Mouse (Mus musculus) cerebellum, adult 8-10 months (tissue): ENCODE data around the gene Zfp692.

ENCODE experiments used
- DNase-seq: peaks from one replicate; pipeline ENCODE4 v3.0.0; 2022

Zfp692 gene

DNA sequence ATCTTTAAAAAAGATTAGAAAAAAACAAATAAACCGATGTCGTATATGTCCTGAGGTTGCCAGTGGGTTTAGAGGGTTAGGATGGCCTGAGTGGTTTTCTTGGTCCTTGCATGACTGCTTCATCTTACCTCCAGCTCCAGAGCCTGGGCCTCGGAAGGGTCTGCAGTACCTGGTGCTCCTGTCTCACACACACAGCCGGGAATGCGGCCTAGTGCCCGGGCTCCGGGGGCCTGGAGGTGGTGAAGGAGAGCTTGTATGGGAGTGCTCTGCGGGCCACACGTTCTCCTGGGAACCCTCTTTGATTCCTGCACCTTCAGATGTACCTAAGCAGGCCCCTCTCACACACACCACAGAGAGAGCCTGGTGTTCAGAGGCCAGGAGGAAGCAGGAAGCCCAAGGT lies 1.8 kb downstream of the Zfp692 start:
- DNase-seq, result no peak

DNA sequence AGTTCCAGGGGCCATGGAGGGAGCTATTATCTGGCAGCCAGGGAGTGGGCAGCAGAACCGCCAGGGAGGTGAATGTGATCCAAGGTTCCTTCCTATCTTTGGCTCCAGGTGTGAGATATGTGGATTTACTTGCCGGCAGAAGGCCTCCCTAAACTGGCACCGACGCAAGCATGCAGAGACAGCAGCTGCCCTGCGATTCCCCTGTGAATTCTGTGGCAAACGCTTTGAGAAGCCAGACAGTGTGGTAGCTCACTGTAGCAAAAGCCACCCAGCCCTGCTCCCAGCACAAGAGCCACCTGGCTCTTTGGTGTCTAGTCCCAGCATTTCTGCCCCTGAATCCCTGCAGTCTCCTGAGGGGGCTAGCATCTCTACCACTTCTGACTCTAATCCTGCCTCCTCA lies 7.2 kb downstream of the Zfp692 start:
- no peak for DNase-seq

DNA sequence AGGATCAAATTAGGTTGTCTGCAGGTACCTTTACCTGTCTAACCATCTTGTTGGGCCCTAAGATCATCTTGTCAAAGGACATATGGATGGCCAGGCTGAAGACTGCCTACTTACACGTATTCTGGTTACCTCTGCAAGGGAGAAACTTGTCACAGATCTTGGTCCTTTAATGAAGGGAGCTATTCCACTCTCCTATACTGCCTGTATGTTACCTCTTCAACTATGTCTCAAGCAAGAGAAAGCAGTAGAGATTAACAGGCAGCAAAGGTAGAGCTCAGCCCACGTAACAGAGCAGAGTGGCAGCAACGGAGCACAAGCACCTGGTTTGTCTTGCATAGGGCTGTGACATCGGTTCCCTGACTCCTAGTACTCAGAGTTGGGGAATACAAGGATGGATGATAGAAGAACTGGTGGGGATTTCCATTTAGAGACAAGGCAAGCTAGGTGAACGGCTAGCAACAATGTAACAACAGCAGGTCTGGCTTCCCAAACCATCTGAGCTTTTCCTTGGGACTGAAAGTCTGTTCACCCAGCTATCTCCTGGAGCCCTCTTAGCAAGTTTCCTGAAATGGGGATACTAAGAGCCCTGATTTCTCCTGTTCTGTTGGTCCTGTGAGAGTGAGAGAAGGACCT lies 8.8 kb downstream of the Zfp692 start:
- no peak for DNase-seq

DNA sequence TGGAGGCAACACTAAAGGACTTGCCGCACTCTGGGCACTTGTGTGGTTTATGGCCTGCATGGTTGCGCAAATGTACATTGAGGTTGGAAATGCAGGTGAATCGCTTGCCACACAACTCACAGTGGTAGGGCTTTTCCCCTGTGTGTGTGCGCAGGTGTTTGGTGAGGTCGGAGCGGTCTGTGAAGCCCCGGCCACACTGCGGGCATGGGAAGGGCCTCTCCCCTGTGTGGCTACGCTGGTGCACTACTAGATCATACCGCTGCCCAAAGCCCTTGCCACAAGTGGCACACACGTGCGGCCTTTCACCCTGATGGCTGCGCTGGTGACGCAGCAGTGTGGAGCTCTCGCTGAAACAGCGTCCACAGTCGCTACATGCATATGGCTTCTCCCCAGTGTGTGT lies 9.5 kb downstream of the Zfp692 start:
- DNase-seq, result no peak

DNA sequence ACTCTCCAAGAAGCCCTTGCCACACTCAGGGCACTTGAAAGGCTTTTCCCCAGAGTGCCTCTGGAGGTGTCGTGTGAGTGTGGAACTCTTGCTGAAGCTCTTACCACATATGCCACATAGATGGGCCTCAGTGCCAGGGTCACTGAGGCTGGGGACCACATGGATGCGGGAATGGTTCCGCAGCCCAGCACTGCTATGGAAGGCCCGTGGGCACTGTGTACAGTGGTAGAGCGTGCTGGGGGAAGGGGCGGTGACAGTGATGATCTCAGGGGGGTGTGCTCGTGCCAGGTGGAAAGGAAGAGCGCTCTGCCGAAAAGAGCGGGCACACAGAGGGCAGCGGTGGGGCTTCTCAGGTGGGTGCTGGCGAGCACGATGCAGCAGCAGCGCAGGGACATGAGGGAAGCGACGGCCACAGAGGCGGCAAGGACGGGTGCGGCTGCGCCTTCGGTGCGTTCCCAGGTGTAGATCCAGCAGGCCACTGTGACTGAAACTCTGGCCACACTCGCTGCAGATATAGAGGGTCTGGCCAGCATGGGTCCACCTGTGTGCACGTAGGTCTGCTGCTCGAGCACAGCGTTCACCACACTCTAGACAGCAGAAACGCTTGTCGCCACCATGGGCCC lies 10.0 kb downstream of the Zfp692 start:
- no peak for DNase-seq

DNA sequence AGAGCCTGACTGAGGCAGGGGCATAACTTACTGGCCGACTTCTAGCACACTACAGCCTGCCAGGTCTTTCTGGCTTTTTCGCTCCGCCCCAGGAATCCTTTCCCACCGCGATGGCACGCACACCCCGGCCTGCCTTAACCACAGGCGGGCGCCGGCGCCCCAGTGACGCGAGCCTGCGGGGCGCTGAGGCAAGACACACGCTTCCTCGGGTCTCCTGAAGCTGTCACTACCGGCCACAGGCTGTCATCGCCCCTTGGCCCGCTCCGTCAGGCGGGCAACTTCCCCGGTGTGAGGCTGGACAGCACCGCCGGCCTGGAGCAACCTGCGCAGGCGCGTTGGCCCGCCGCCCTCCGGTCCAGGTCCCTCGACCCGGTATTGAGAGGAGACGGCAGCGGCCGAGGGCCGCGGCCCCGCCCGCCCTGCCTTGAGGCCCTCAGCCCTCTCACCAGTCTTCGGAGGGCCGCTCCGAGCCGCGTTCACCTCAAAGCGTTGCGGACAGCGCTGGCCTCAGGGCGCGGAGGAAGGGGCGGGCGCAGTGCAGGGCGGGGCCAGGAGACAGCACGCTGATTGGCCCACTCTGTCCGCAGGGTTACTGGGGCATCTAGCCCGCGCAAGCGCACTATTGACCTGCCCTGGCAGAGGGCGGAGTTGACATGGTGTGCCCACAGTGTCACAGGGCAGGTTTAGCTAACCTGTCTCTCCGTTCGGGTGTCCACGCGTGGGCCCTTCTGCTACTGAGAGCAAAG lies 16.1 kb downstream of the Zfp692 start:
- DNase-seq, result peak; percentile 97

DNA sequence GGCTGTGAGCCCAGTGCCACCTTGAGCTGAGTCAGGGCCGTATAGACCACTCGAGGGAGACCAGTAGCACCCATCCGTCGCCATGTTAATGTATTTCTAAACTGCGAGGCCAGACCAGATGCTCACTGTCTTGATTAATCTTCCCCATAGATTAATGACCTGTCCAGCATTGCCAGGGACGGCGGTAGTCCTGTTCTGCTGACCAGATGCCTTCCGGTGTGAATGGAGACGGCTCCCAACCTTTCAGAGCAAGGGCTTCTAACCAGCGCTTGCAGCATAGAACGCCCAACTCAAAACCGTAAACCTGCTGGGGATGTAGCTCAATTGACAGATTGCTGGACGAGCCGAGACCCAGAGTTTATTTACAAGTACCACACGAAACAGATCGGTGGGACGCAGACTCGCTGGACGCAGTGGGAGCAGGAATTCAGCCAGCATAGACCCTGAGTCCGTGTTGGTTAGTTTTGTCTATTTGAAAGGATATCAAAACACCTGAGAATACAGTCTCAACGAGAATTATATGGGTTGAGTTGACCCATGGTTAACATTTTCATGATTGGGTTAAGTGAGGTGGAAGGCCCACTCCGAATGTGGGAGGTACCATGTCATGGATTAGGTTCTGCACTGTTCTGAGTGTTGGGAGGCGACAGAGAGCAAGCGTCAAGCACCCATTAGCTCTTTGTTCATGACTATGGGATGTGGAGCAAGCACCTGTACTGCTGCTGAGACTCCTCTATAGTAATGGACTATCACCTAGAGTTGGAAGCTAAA lies 16.9 kb downstream of the Zfp692 start:
- DNase-seq, result no peak

DNA sequence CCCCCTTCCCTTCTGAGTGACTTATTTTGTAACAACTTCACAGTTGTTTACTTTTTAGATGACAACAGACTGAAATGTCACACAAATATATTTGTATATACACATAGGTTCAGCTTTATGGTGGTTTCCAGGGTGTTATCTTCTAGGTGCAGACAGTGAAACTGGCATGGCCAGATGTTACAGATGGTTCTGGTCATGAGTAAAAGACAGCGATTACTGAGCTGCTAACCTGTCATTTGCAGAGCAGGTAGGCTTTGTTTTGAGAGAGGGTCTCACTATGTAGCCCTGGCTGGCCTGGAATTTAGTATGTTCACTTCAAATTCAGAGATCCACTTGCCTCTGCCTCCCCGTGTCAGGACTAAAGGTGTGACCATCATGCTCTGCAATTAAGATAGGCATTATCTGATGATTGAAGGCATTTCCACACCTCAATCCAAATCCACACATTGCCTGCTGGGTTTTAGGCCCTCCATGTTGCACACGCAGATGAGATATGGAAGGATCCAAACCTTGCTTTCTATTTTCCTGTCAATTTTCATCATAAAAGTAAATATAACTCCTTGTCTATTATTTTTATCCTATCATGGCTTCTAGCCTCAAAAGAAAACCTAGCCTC lies 17.9 kb downstream of the Zfp692 start:
- DNase-seq, result no peak

DNA sequence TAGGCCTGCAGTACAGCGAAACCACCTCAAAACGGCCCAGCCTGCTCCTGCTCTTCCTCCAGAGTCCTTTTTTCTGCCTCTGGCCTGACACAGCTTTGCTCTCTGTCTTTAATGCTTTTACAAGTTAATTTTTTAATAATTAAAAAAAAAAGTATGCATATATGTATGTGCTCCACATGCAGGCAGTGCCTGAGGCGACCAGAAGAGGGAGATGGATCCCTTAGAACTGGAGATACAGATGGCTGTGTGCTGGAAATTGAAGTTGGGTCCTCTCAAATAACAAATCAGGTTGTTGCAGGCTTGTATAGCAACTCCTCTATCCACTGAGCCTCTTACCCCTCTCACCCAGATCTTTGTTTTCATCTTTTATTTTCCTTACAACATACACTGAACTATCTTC lies 19.9 kb downstream of the Zfp692 start:
- DNase-seq, result no peak

DNA sequence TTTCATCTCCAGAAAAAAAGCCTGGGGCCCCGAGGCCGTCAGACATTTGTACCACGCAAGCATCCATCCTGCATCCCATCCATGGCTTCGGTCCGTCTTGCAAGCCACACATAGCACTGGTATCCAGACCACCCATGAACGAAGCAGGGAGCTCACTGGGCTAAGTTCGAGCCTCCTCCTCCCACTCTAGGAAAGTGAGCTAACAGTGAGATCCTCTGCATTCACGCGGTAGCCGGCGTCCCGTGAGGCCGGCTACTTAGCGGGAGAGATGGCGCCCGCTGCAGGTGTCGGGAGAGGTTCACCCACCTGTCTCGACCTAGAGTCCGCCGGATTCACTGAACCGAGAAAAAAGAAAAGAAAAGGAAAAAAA lies 23.0 kb downstream of the Zfp692 start:
- DNase-seq, result no peak

DNA sequence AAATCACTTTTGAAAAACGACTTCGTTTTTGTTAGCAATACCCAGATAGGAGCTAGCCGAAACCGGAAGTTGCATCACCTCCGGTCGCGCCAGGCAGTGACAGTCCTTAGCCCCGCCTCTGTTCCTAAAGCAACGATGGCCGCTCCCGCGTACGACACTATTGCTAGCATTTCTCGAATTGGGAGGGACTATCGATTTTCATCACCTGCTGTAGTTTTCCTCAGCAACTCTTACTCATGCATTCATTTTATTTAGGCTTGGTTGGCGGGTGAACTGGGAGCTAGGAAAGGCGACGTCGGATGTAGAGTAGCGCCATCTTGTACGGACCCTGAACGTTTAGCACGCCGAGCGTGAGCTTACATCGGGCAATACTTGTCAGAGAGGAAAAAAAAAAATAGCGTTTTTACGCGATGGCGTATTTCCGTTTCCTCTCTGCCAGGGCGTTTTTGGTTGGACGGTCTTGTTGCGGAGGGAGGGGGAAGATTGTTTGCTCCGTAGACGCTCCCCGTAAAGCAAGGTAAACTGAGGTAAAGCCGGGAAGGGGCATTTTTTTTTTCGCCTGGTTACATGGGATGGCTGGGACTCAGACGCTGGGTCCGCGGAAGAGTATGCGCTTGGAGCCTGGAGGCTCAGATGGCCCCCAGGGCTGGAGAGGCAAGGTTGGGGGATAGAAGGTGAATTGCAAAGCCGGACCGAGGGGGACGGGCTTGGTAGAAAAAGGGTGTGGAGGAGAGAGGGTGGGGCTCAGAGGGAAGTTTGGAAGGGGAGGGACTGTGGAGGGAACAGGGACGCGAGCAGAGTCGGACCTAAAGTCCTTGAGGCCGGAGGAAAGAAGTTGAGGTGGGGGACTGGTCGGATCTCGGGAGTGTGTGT lies 23.6 kb downstream of the Zfp692 start, which contains the start of the genes Zfp672 and Sh3bp5l:
Zfp672 (minus strand) TSS at position 64 of the 873 bp plus-strand sequence.
Sh3bp5l (plus strand) TSS at position 449 of the 873 bp plus-strand sequence.
- peak; percentile 91 for DNase-seq

DNA sequence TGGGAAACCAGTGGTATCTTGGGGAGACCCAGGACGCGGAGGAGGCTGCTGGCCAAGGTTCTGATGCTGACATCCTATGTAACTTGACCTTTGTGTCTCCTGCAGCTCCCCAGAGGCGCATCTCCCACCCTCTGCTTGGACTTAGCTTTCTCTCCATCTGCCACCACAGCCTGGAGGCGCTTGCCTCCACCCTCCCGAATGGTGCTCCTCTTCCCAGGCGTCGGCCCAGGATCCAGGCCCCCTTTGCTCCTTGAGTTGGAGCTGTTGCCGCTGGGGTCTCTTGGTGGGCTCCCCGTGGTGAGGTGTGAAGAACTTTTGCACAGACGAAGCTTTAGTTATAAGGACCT lies 24.3 kb downstream of the Zfp692 start:
- DNase-seq, result peak; percentile 43

DNA sequence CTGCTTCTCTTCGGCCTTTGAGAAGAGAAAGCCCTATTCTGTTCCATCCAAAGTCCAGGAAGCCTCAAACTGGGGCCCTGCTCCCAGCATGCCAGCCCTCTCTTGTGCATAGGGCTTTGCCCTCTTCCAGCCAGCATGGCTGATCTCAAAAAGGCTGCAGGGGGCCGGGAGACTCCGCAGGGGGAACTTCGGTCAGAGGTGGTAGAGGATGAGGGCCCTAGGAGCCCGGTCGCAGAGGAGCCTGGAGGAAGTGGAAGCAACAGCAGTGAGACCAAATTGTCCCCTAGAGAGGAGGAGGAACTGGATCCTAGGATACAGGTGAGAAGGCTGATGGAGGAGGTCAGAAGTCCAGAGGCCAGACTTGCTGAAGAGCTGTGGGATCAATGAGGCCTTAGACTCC lies 24.7 kb downstream of the Zfp692 start:
- no peak for DNase-seq

DNA sequence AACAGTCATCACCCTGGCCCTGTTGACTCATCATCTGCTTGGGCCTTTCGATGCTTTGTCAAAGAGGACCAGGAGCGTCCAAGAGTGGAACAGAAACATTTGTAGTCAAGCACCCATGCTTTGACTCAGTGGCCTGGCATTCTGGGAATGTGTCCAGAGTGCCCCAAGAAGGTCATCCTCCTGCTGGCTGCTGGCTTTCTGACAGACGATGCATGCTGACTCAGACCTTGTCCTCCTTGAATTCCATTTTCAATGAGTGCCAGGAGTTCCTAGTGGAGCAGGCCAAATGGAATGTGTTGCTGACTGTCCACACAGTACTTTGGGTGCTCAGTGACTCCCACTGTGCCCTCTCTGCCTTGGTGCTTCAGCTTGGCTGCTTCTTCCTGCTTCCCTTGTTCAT lies 27.9 kb downstream of the Zfp692 start:
- DNase-seq, result no peak

DNA sequence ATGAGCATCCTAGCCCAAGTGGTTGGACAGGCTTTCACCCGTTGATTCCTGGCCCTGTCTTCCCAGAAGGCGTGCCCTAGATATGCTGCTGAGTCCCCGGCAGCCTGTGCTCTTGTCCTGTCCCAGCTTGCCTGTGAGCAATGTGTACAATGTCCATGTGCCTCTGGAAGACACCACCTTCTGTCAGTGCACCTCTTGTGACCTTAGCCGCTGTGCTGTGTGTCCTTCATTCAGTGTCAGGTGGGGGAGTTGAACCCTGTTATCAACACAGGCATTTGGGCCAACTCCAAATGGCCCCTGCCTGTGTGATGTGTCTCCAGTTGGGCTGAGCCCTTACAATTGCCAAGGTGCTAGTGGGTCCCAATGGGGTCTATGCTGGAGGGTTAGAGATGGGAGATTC lies 39.9 kb downstream of the Zfp692 start:
- DNase-seq, result no peak

DNA sequence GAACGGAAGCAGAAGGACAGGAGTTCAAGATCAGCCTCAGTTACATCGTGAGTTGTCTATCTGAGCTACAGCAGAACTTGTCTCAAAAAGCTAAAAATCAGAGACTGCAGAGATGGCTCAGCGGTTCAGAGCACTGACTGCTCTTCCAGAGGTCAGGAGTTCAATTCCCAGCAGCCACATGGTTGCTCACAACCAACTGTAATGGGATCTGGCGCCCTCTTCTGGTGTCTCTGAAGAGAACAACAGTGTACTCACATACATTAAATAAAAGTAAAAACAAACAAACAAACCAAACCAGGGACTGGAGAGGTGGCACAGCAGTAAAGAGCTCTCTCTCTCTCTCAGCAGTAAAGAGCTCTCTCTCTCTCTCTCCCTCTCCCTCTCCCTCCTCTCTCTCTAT lies 43.8 kb downstream of the Zfp692 start:
- DNase-seq, result no peak

DNA sequence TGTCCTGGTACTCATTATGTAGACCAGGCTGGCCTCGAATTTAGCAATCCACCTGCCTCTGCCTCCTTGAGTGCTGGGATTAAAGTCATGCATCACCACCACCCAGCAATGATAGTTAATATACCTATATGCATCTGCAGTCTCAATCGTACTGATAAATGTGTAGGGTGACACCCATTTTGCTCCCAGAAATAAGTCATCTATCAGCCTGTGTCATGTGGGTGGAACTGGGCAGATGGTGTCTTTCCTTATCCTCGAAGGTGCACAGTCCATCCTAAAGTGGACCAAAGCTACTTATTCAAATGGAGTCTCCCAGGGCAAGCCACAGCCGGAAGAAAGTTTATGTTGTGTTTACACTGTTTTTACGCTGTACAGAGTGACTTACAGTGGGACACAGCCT lies 44.3 kb downstream of the Zfp692 start:
- no peak for DNase-seq

DNA sequence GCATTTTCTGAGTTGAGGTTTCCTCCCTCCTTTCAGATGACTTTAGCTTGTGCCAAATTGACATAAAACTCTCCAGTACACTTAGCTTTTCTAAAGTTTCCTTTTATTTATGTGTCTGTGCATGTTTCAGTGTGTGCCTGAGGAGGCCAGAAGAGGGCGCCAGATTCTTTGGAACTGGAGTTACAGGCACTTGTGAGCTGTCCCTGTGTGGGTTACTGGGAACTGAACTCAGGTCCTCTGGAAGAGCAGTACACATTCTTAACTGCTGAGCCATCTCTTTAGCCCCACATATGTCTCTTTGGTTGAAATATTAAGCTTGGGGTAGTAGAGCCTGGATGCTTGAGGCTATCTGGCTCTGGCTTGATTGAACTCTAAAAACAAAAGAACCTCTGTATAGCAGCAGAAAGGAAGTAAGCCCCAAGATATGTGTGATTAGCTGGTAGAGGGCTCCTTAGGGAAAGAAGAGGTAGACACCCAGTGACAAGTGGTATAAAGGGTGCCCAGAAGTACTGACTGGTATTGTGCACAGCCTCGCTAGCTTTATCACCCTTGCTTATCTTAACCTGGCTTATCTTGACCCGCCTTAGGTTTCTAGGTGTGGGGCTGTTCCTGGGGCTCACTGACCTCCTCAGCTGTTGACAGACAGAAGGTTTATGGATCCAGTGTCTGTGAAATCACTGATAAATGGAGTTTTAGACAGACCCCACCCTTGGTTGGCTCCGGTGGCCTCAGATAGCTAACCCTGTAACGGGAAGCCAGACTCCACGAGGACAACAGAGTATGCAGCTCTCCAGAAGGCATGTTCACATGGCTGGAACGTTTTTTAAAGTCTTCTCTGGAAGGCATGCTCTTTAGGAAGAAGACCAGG lies 46.0 kb downstream of the Zfp692 start:
- DNase-seq, result no peak

DNA sequence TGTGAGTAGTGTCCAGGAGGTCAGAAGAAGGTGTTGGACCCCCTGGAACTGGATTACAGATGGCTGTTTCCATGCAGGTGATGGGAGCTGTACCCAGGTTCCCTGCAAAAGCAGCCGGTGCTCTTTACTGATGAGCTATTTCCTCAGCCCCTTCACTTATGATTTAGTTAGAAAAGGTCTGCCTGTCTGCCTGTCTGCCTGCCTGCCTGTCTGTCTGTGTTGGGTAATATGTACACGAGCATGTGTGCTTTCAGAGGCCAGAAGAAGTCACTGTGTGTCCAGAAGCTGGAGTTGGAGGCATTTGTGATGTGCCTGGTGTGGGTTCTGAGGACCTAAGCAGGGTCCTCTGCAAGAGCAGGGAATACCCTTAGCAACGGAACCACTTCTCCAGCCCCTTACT lies 46.8 kb downstream of the Zfp692 start:
- no peak for DNase-seq

DNA sequence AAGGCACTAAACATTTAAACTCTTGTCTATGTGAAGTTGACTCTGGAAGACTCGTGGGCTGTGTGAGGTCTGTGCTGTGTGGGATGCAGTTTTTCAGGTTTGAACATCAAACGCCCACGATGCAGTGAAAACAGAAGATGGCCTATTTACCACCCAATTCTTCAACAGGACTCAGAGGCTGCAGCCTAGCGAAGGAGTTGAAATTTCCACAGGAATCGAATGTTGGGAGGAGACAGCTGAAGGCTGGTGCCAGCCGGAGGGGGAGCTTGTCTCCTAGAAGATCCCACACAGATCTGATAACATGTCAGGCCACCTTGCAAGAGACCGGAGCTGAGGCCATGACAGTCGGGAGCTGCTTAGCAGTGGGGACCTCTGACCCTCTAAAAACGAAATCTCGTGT lies 47.6 kb downstream of the Zfp692 start:
- DNase-seq, result no peak

DNA sequence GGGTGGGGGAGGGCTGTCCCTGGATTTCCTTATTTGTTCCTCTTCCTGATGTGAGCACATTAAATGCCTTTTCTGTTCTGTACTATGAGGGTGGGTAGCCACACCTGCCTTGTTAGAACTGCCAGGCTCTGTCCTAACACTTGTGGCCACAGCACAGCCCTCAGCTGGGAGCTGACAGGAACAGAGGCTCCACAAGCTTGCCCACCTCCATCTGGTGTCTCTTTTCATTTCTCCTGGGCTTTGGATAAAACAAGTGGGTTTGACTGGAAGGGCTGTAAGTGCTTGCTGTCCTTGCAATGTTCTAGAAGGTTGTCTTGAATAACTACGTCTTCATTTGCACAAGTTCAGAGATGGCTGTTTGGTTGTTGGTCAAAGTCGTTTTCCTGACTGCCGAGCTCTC lies 48.1 kb downstream of the Zfp692 start:
- DNase-seq, result no peak
